Mouse (Mus musculus) liver, postnatal 0 days (tissue): ENCODE data around the gene Ermn.

Source experiments
- CTCF ChIP-seq: sonication (generic); IDR thresholded peaks from 2 replicates; pipeline ENCODE4 v1.5.1; 2016; ENCODE audit warnings: antibody characterized with exemption, low read depth
- EP300 ChIP-seq: IDR thresholded peaks from 2 replicates; pipeline ENCODE4 v1.6.1; 2016; ENCODE audit warnings: antibody characterized with exemption, low read depth, mild to moderate bottlenecking

DNA sequence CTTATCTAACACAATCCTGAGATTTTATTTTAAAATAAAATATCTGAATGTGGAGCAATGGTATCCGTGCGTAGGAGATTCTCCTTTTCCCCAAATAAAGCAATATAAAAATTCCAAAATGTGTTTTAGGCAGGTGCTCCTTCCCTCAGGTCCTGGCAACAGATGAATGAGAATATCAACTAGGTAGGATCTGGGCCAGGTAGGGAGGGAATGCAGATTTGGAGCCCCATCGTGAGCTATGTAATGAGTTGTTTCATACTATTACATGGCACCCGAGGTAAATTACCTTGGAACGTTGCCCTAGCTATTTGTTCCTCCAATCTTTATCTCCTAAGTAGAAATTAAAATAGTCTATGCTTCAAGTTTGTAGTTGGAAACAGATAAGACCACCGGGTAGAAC is 29.1 kb downstream of the Ermn start:
- TF ChIP-seq CTCF: no peak
- TF ChIP-seq EP300: no peak
